Mouse (Mus musculus) myocyte (in vitro differentiated cells): ENCODE data around the gene Efnb2.

Experiments used
- E2F4 ChIP-seq: IDR thresholded peaks from one replicate; pipeline ENCODE4 v1.6.1; 2011; ENCODE audit warnings: mild to moderate bottlenecking, control low read depth, moderate library complexity; ENCODE audit not compliant: insufficient read depth
- POLR2A ChIP-seq: IDR thresholded peaks from one replicate; pipeline ENCODE4 v1.6.1; 2011; ENCODE audit warnings: low read depth, mild to moderate bottlenecking, control low read depth, moderate library complexity; ENCODE audit not compliant: insufficient read length
- TCF12 ChIP-seq: IDR thresholded peaks from one replicate; pipeline ENCODE4 v1.6.1; 2011; ENCODE audit warnings: mild to moderate bottlenecking, control low read depth; ENCODE audit not compliant: poor library complexity, insufficient read depth, severe bottlenecking
- USF1 ChIP-seq: IDR thresholded peaks from one replicate; pipeline ENCODE4 v1.6.1; 2011; ENCODE audit warnings: low read depth, mild to moderate bottlenecking, control low read depth, moderate library complexity

GRCm38 (mm10) chr8:8653906-8654489 is 7.0 kb downstream of the Efnb2 start:
- TF ChIP-seq TCF12 (no peak), POLR2A (no peak), USF1 (no peak), E2F4 (no peak)
